Mouse (Mus musculus): ENCODE results near the gene Nkx1-2. TPM values are rescaled to one million over a fixed set of nuclear protein-coding genes. Genes with fewer than 3 reads are reported as not detected.

The Nkx1-2 gene
- polyA plus RNA-seq, 1 experiment from 2014 or later = 0.57 TPM

DNA sequence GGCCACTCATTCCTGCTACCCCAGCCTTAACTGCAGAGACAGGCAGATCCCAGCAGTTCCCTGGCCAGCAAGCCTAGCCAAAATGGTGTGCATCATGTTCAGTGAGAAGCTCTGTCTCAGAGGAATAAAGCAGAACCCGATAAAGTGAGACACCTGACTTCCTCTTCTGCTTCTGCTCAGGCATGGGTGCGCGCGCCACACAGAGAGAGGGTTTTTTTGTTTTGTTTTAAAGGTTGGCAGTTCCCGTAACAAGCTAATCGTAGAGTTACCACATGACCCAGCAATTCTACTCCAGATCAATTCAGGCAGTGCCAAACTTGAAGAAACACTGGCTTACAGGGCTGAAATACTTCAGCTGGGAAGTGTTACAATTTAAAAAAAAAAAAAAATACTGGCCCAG is 30.6 kb downstream of the Nkx1-2 start:
- H3K4me3 ChIP-seq (ENCODE audit: low read depth, low read length) = no peak overlapping the region

DNA sequence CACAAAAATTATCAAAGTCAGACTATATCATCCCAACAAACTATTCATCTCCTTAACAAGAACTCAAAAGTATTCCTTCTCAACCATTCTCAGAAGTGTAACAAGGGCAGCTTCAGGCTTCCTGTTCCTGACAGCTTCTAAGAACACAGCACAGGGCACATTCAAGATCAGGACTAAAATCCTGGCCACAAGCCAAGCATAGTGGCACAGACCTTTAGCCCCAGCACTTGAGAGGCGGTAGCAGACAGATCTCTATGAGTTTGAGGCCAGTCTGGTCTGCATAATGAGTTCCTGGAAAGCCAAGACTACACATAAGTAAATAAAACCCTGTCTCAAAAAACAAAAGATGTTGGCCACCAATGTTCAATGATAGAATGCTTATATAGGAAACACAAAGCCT is 33.6 kb downstream of the Nkx1-2 start:
- H3K27ac ChIP-seq (ENCODE audit: low read depth, low read length) = no peak overlapping the region
- TF ChIP-seq CTCF (IDR thresholded peaks at IDR 0.05; ENCODE audit: low read depth) = no peak
- no peaks in the 10 kb centered on the region for H3K9me3 ChIP-seq (ENCODE audit: control insufficient read depth)
- peak; percentile 67 for ATAC-seq
- no peaks in the 10 kb centered on the region for H3K4me1 ChIP-seq (replicated peaks; ENCODE audit: control insufficient read depth, insufficient read depth, low read length)
- H3K27me3 ChIP-seq (replicated peaks; ENCODE audit: control insufficient read depth, insufficient read depth, low read length) = no peaks in the 10 kb centered on the region
- peaks cover 74% of the 10 kb centered on the region for H3K36me3 ChIP-seq (ENCODE audit: control insufficient read depth, insufficient read depth)
- H3K4me3 ChIP-seq (ENCODE audit: low read depth, low read length) = no peak overlapping the region
- no peak overlapping the region for H3K9ac ChIP-seq (ENCODE audit: low read depth, low read length)
- WGBS = 21% methylated on average over 1 of the region's 1 CpGs
- H3K4me2 ChIP-seq (replicated peaks; ENCODE audit: low read depth) = no peak overlapping the region

More for the DNA sequence above, 30.6 kb downstream of the Nkx1-2 start:
- Histone ChIP-seq H3K4me1 (replicated peaks; ENCODE audit: control insufficient read depth, insufficient read depth, low read length) (no peaks in the 10 kb centered on the region), H3K4me2 (replicated peaks; ENCODE audit: low read depth) (peak overlapping the region; percentile 71), H3K27me3 (replicated peaks; ENCODE audit: control insufficient read depth, insufficient read depth, low read length) (no peaks in the 10 kb centered on the region), H3K27ac (ENCODE audit: low read depth, low read length) (peak overlapping the region; percentile 51; the same call in 1 of the 2 replicates), H3K9me3 (ENCODE audit: control insufficient read depth) (no peaks in the 10 kb centered on the region), H3K9ac (ENCODE audit: low read depth, low read length) (0 out of 2 replicates have a peak overlapping the region, but pooled peaks have one; percentile 23), H3K36me3 (ENCODE audit: control insufficient read depth, insufficient read depth) (peaks cover 45% of the 10 kb centered on the region)
- TF ChIP-seq CTCF (IDR thresholded peaks at IDR 0.05; ENCODE audit: low read depth) = no peak
- WGBS = 51% methylated on average over 6 of the region's 6 CpGs
- ATAC-seq = no peak

- Histone ChIP-seq H3K27me3 (replicated peaks; ENCODE audit: control insufficient read depth, insufficient read depth, low read length) (no peaks in the 10 kb centered on the region), H3K4me1 (replicated peaks; ENCODE audit: control insufficient read depth, insufficient read depth, low read length) (no peaks in the 10 kb centered on the region), H3K9me3 (ENCODE audit: control insufficient read depth) (no peaks in the 10 kb centered on the region), H3K4me2 (replicated peaks; ENCODE audit: low read depth) (no peak overlapping the region), H3K9ac (ENCODE audit: low read depth, low read length) (no peak overlapping the region), H3K36me3 (ENCODE audit: control insufficient read depth, insufficient read depth) (peaks cover 74% of the 10 kb centered on the region), H3K4me3 (ENCODE audit: low read depth, low read length) (no peak overlapping the region), H3K27ac (ENCODE audit: low read depth, low read length) (no peak overlapping the region; the same call in 1 of the 2 replicates)
- peak; percentile 23; the same call in 1 of the 2 replicates for TF ChIP-seq CTCF (IDR thresholded peaks at IDR 0.05; ENCODE audit: low read depth)
- ATAC-seq = no peak
- 29% methylated on average over 3 of the region's 3 CpGs for WGBS
These were observed 40.2 kb downstream of the Nkx1-2 start for GRCm38 (mm10) chr7:132559138-132559766.

GRCm38 (mm10) chr7:132558141-132558736 is 41.2 kb downstream of the Nkx1-2 start:
- no peak overlapping the region for H3K27ac ChIP-seq (ENCODE audit: low read depth, low read length)
- no peak overlapping the region for H3K9ac ChIP-seq (ENCODE audit: low read depth, low read length)
- WGBS = 46% methylated on average over 7 of the region's 7 CpGs
- no peak overlapping the region for H3K4me2 ChIP-seq (replicated peaks; ENCODE audit: low read depth)
- TF ChIP-seq CTCF (IDR thresholded peaks at IDR 0.05; ENCODE audit: low read depth) = no peak
- H3K27me3 ChIP-seq (replicated peaks; ENCODE audit: control insufficient read depth, insufficient read depth, low read length) = no peaks in the 10 kb centered on the region
- ATAC-seq = no peak
- peaks cover 64% of the 10 kb centered on the region for H3K36me3 ChIP-seq (ENCODE audit: control insufficient read depth, insufficient read depth)
- no peak overlapping the region for H3K4me3 ChIP-seq (ENCODE audit: low read depth, low read length)
- no peaks in the 10 kb centered on the region for H3K4me1 ChIP-seq (replicated peaks; ENCODE audit: control insufficient read depth, insufficient read depth, low read length)
- no peaks in the 10 kb centered on the region for H3K9me3 ChIP-seq (ENCODE audit: control insufficient read depth)

DNA sequence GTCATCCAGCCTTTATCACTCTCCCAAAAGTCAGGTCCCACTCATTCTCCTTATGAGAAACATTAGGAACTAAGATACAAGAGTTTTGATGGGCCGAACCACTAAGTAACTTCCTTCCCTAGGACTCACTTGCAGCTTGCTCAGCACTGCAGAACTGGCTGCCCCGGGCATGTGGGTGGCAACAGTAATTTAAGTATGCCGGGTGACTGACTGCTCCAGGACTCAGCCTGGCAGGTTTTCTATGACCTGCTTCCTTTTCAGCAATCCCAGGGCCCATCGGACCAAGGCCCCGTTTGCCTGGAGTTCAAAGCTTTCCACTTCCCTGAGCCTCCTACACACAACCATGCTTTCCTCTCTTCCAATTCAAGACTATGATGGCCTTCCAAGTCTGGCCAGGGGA is 42.9 kb downstream of the Nkx1-2 start:
- Histone ChIP-seq H3K4me1 (replicated peaks; ENCODE audit: control insufficient read depth, insufficient read depth, low read length) (no peaks in the 10 kb centered on the region), H3K27me3 (replicated peaks; ENCODE audit: control insufficient read depth, insufficient read depth, low read length) (no peaks in the 10 kb centered on the region), H3K9ac (ENCODE audit: low read depth, low read length) (no peak overlapping the region), H3K9me3 (ENCODE audit: control insufficient read depth) (no peaks in the 10 kb centered on the region), H3K36me3 (ENCODE audit: control insufficient read depth, insufficient read depth) (peaks cover 48% of the 10 kb centered on the region), H3K4me3 (ENCODE audit: low read depth, low read length) (no peak overlapping the region), H3K27ac (ENCODE audit: low read depth, low read length) (no peak overlapping the region), H3K4me2 (replicated peaks; ENCODE audit: low read depth) (no peak overlapping the region)
- WGBS = 70% methylated on average over 5 of the region's 5 CpGs
- no peak for TF ChIP-seq CTCF (IDR thresholded peaks at IDR 0.05; ENCODE audit: low read depth)
- no peak for ATAC-seq

DNA sequence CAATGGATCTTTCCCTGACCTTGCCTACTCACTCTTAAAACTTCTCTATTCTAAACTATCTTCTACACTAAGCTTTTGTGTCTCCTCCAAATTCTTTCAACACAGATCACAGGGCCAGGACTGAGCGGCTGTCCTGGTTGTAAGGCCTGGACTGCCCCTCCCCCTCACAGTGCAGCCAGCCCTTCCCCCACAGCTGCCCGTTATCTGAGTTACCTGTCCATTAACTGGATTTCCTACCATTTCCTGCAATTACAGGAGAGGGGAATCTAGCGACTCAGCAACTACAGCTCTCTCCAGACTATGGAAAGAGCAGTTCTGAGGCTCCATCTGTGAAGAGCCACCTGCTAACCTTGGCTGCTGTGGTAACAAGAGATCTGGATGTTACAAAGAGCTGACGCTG is 43.5 kb downstream of the Nkx1-2 start:
- Histone ChIP-seq H3K36me3 (ENCODE audit: control insufficient read depth, insufficient read depth) (peaks cover 41% of the 10 kb centered on the region), H3K9ac (ENCODE audit: low read depth, low read length) (no peak overlapping the region), H3K9me3 (ENCODE audit: control insufficient read depth) (no peaks in the 10 kb centered on the region), H3K27me3 (replicated peaks; ENCODE audit: control insufficient read depth, insufficient read depth, low read length) (no peaks in the 10 kb centered on the region), H3K4me1 (replicated peaks; ENCODE audit: control insufficient read depth, insufficient read depth, low read length) (no peaks in the 10 kb centered on the region), H3K4me3 (ENCODE audit: low read depth, low read length) (no peak overlapping the region), H3K27ac (ENCODE audit: low read depth, low read length) (0 out of 2 replicates have a peak overlapping the region, but pooled peaks have one; percentile 28), H3K4me2 (replicated peaks; ENCODE audit: low read depth) (no peak overlapping the region)
- TF ChIP-seq CTCF (IDR thresholded peaks at IDR 0.05; ENCODE audit: low read depth) = no peak
- ATAC-seq = peak; percentile 23
- 20% methylated on average over 4 of the region's 4 CpGs for WGBS
